ENCODE assay signal across 9 mouse cellular contexts in the genomic region with DNA sequence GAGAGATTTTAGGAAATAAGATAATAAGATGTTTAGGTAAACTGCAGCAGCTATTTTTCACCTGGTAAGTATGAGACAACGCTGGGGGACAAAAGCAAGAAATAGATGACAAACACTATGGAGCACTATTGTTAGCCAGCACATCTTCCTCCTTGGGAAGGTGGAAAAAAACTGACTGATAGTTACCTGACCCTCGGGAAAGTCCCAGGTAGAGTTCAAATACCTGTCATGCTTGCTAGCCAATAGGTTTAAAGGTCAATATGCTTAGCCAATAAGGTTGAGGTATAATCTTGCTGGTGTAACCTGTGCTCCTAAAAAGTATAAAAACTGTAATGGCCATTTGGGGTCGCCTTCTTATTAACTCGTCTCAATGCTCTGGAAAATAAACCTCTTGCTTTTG. TPM values are rescaled to one million over a fixed set of nuclear protein-coding genes. Genes with fewer than 3 reads are reported as not detected.
DNase-seq lines count a peak whose midpoint lies in the region; ATAC-seq and TF ChIP-seq lines count a peak whose summit lies in the region.
"Had no signal": no experiment of that assay in that cellular context is flagged by ENCODE, and none has a peak within 500 bp of the region (broad histone marks: within the 10 kb centered on the region; RNA-seq: fewer than 3 reads in every experiment).

No protein-coding gene starts in this region.

- peak overlapping the region; percentile 82 for H3K9ac ChIP-seq in heart, embryonic 14.5 days (ENCODE audit: low read length)
- peak overlapping the region; percentile 80 for H3K9ac ChIP-seq in MEL (ENCODE audit: control insufficient read depth, low read depth, low read length, poor library complexity, severe bottlenecking)
- peak overlapping the region; percentile 76 for H3K9ac ChIP-seq in hindbrain, embryonic 14.5 days
- H3K9ac ChIP-seq in midbrain, embryonic 13.5 days (replicated peaks): peak overlapping the region; percentile 82

- H3K4me2 ChIP-seq in heart, embryonic 14.5 days (ENCODE audit: low read length): peak overlapping the region; percentile 74
- H3K4me2 ChIP-seq in hindbrain, embryonic 14.5 days (replicated peaks): peak overlapping the region; percentile 69
- H3K4me2 ChIP-seq in midbrain, embryonic 13.5 days (replicated peaks): peak overlapping the region; percentile 73

- H3K27ac ChIP-seq in heart, embryonic 14.5 days (replicated peaks in 1 of 2; ENCODE audit: control insufficient read depth in 1 of 2, insufficient read depth in 1 of 2, low read depth in 2 of 2, low read length in 2 of 2): 0 out of 4 replicates have a peak overlapping the region, but pooled peaks of 1 of the 2 experiments have one; percentile 29
- no peak overlapping the region for H3K27ac ChIP-seq in MEL (ENCODE audit: control insufficient read depth, low read depth, low read length)
- no peak overlapping the region for H3K27ac ChIP-seq in hindbrain, embryonic 14.5 days
- H3K27ac ChIP-seq in midbrain, embryonic 13.5 days: no peak overlapping the region

- DNase-seq in heart, postnatal 25 days (ENCODE audit: low spot score): no peak
- DNase-seq in MEL (ENCODE audit: low read depth, low spot score): no peak
- no peak for DNase-seq in hindbrain, embryonic 14.5 days (ENCODE audit: low spot score)
- no peak for DNase-seq in adrenal gland, postnatal 36 days
- DNase-seq in left cerebral cortex, adult 18-20 months (ENCODE audit: low spot score in 2 of 2): no peak
- no peak for DNase-seq in left cerebral cortex, adult 8-10 months (ENCODE audit: low spot score in 2 of 2)

- WGBS in heart, embryonic 14.5 days: 17% methylated on average over 4 of the region's 4 CpGs
- 20% methylated on average over 4 of the region's 4 CpGs for WGBS in hindbrain, embryonic 14.5 days
- 21% methylated on average over 4 of the region's 4 CpGs for WGBS in midbrain, embryonic 13.5 days

- H3K9me3 ChIP-seq in heart, embryonic 14.5 days (ENCODE audit: control insufficient read depth, low read length): no peaks in the 10 kb centered on the region
- H3K9me3 ChIP-seq in MEL (replicated peaks; ENCODE audit: insufficient read depth, low read length): no peaks in the 10 kb centered on the region
- no peaks in the 10 kb centered on the region for H3K9me3 ChIP-seq in hindbrain, embryonic 14.5 days (ENCODE audit: control insufficient read depth, low read length)
- no peaks in the 10 kb centered on the region for H3K9me3 ChIP-seq in midbrain, embryonic 13.5 days

- H3K4me1 ChIP-seq in heart, embryonic 14.5 days (ENCODE audit: control insufficient read depth in 2 of 2, insufficient read depth in 2 of 2, low read length in 2 of 2): peaks cover 0 to 10% of the 10 kb centered on the region in 2 experiments; a peak in 2 of 4 replicates
- peaks cover 3 to 8% of the 10 kb centered on the region in 2 experiments for H3K4me1 ChIP-seq in MEL (ENCODE audit: control insufficient read depth in 1 of 2, insufficient read depth in 2 of 2, low read length in 2 of 2)
- peaks cover 14% of the 10 kb centered on the region for H3K4me1 ChIP-seq in hindbrain, embryonic 14.5 days (replicated peaks; ENCODE audit: control insufficient read depth, insufficient read depth, low read length)
- H3K4me1 ChIP-seq in midbrain, embryonic 13.5 days (replicated peaks): peaks cover 14% of the 10 kb centered on the region

- H3K79me2 ChIP-seq in MEL (ENCODE audit: control insufficient read depth, insufficient read depth, low read length, poor library complexity): peaks cover 10% of the 10 kb centered on the region

- intact Hi-C loops in heart, postnatal 25 days (cut with DNase I): no loop called here

- TF ChIP-seq RAD21 in MEL (IDR thresholded peaks at IDR 0.05; ENCODE audit: low read depth, low read length): no peak

- peak overlapping the region in 1 of 2 experiments; percentile 71; a peak in 2 of 4 replicates for H3K4me3 ChIP-seq in heart, embryonic 14.5 days (ENCODE audit: control insufficient read depth in 1 of 2, insufficient read depth in 1 of 2, low read depth in 1 of 2, low read length in 2 of 2)
- peak overlapping the region; percentile 87 to 89 for H3K4me3 ChIP-seq in MEL (ENCODE audit: control insufficient read depth in 1 of 2, insufficient read depth in 1 of 2, low read depth in 2 of 2, low read length in 2 of 2)
- H3K4me3 ChIP-seq in hindbrain, embryonic 14.5 days (replicated peaks; ENCODE audit: low read length): peak overlapping the region; percentile 77
- H3K4me3 ChIP-seq in midbrain, embryonic 13.5 days (replicated peaks): peak overlapping the region; percentile 76

- H3K27me3 ChIP-seq in heart, embryonic 14.5 days (ENCODE audit: control insufficient read depth, insufficient read depth, low read length): no peaks in the 10 kb centered on the region
- no peaks in the 10 kb centered on the region for H3K27me3 ChIP-seq in MEL (ENCODE audit: control insufficient read depth in 1 of 2, insufficient read depth in 2 of 2, low read length in 2 of 2)
- no peaks in the 10 kb centered on the region for H3K27me3 ChIP-seq in hindbrain, embryonic 14.5 days (ENCODE audit: control insufficient read depth, insufficient read depth, low read length)
- H3K27me3 ChIP-seq in midbrain, embryonic 13.5 days: peaks cover 4% of the 10 kb centered on the region; the same call in 1 of the 2 replicates

- TF ChIP-seq POLR2A in MEL (IDR thresholded peaks at IDR 0.05; ENCODE audit: control insufficient read depth in 1 of 2, insufficient read depth in 1 of 2, low read depth in 1 of 2, low read length in 2 of 2, poor library complexity in 1 of 2): no peak

- no peaks in the 10 kb centered on the region for H3K36me3 ChIP-seq in heart, embryonic 14.5 days (ENCODE audit: control insufficient read depth, insufficient read depth, low read length)
- H3K36me3 ChIP-seq in MEL (ENCODE audit: control insufficient read depth in 1 of 2, insufficient read depth in 2 of 2, low read length in 2 of 2): peaks cover 0 to 11% of the 10 kb centered on the region in 2 experiments; a peak in 2 of 4 replicates
- H3K36me3 ChIP-seq in hindbrain, embryonic 14.5 days (replicated peaks; ENCODE audit: control insufficient read depth, insufficient read depth): no peaks in the 10 kb centered on the region
- peaks cover 4% of the 10 kb centered on the region; the same call in 1 of the 2 replicates for H3K36me3 ChIP-seq in midbrain, embryonic 13.5 days

- no peak for TF ChIP-seq EP300 in MEL (IDR thresholded peaks at IDR 0.05; ENCODE audit: low read depth in 1 of 2, low read length in 2 of 2)

- ATAC-seq in heart, embryonic 14.5 days (ENCODE audit: insufficient number of reproducible peaks, insufficient read depth, low FRiP score, low read depth): no peak
- no peak for ATAC-seq in hindbrain, embryonic 14.5 days (ENCODE audit: low FRiP score)
- ATAC-seq in midbrain, embryonic 13.5 days: no peak

- no peak for TF ChIP-seq CTCF in MEL (IDR thresholded peaks at IDR 0.05 in 2 of 3, conservative IDR thresholded peaks at IDR 0.05 in 1 of 3; ENCODE audit: control insufficient read depth in 1 of 3, insufficient read depth in 1 of 3, low read depth in 2 of 3, low read length in 3 of 3, poor library complexity in 1 of 3, severe bottlenecking in 1 of 3)

TF ChIP-seq in MEL, 35 proteins besides CTCF, POLR2A, EP300 and RAD21:
- TF ChIP-seq NRF1 (IDR thresholded peaks at IDR 0.05; ENCODE audit: insufficient read depth, low read depth, low read length, poor library complexity, severe bottlenecking): no peak
- no peak for TF ChIP-seq ZMIZ1 (IDR thresholded peaks at IDR 0.05; ENCODE audit: low read depth, low read length)
- TF ChIP-seq SMC3 (IDR thresholded peaks at IDR 0.05; ENCODE audit: low read depth, low read length): no peak
- no peak for TF ChIP-seq KAT2A (conservative IDR thresholded peaks at IDR 0.05; ENCODE audit: low read depth, low read length)
- TF ChIP-seq ETS1 (IDR thresholded peaks at IDR 0.05; ENCODE audit: low read depth, low read length): no peak
- TF ChIP-seq TCF12 (IDR thresholded peaks at IDR 0.05; ENCODE audit: low read depth, low read length): no peak
- TF ChIP-seq CHD1 (IDR thresholded peaks at IDR 0.05; ENCODE audit: low read depth, low read length): peak; percentile 66; the same call in 1 of the 2 replicates
- TF ChIP-seq MAZ (IDR thresholded peaks at IDR 0.05; ENCODE audit: low read depth, low read length): no peak

RNA-seq across cellular contexts. Expression of a gene that starts 0.7 kb away (rescaled TPM):
- polyA plus RNA-seq in heart, embryonic 14.5 days (2014; fragmentation: Nextera tagmentation; extraction: Ambion mirVana): 36.7 and 38.7 TPM in 2 replicates
- 10 to 100 TPM; 15.1 to 17.8 TPM for total RNA-seq in heart, postnatal 25 days (2021)
- 9.9 and 12.1 TPM in 2 replicates for total RNA-seq in MEL (2012; rRNA removed)
- 100 to 1,000 TPM in 1 of 2 experiments, 1 to 10 TPM in 1; 5.4 to 113 TPM for polyA plus RNA-seq in MEL (2012; ENCODE audit: insufficient read depth in 1 of 2, insufficient read length in 2 of 2, low read depth in 1 of 2, low replicate concordance in 2 of 2, missing spikeins in 1 of 2)
- polyA plus RNA-seq in hindbrain, embryonic 14.5 days (2014; fragmentation: Nextera tagmentation; extraction: Ambion mirVana): 45.0 and 45.3 TPM in 2 replicates
- polyA plus RNA-seq in midbrain, embryonic 13.5 days (2015; fragmentation: Nextera tagmentation; extraction: Ambion mirVana): 48.1 and 49.9 TPM in 2 replicates
- total RNA-seq in adrenal gland, postnatal 36 days (2021): 10 to 100 TPM; 40.2 to 41.2 TPM
- total RNA-seq in left cerebral cortex, adult 18-20 months (2021): 10 to 100 TPM; 36.9 to 44.3 TPM
- total RNA-seq in left cerebral cortex, adult 8-10 months (2022): 10 to 100 TPM; 44.1 to 47.5 (median 45.9) TPM

RNA-seq across cellular contexts. Expression of a gene that starts 34.8 kb away (rescaled TPM):
- polyA plus RNA-seq in heart, embryonic 14.5 days (2014; fragmentation: Nextera tagmentation; extraction: Ambion mirVana): 0.23 TPM in 1 of 2 replicates, not detected in the other
- total RNA-seq in heart, postnatal 25 days (2021): under 1 TPM in 1 of 2 experiments, not detected in 1; 0.16 TPM
- total RNA-seq in MEL (2012; rRNA removed): not detected in 2 replicates
- polyA plus RNA-seq in MEL (2012; ENCODE audit: insufficient read depth in 1 of 2, insufficient read length in 2 of 2, low read depth in 1 of 2, low replicate concordance in 2 of 2, missing spikeins in 1 of 2): 1 to 10 TPM in 1 of 2 experiments, not detected in 1; 1.9 TPM
- polyA plus RNA-seq in hindbrain, embryonic 14.5 days (2014; fragmentation: Nextera tagmentation; extraction: Ambion mirVana): 0.13 and 0.33 TPM in 2 replicates
- polyA plus RNA-seq in midbrain, embryonic 13.5 days (2015; fragmentation: Nextera tagmentation; extraction: Ambion mirVana): 0.13 TPM in 1 of 2 replicates, not detected in the other
- total RNA-seq in adrenal gland, postnatal 36 days (2021): not detected
- total RNA-seq in left cerebral cortex, adult 18-20 months (2021): not detected
- not detected for total RNA-seq in left cerebral cortex, adult 8-10 months (2022)
- total RNA-seq: layer of hippocampus, postnatal 25 days had no signal

RNA-seq across cellular contexts. Expression of a gene that starts 42.4 kb away (rescaled TPM):
- not detected in 2 replicates for polyA plus RNA-seq in heart, embryonic 14.5 days (2014; fragmentation: Nextera tagmentation; extraction: Ambion mirVana)
- total RNA-seq in heart, postnatal 25 days (2021): not detected
- not detected in 2 replicates for total RNA-seq in MEL (2012; rRNA removed)
- polyA plus RNA-seq in MEL (2012; ENCODE audit: insufficient read depth in 1 of 2, insufficient read length in 2 of 2, low read depth in 1 of 2, low replicate concordance in 2 of 2, missing spikeins in 1 of 2): not detected
- polyA plus RNA-seq in hindbrain, embryonic 14.5 days (2014; fragmentation: Nextera tagmentation; extraction: Ambion mirVana): not detected in 2 replicates
- not detected in 2 replicates for polyA plus RNA-seq in midbrain, embryonic 13.5 days (2015; fragmentation: Nextera tagmentation; extraction: Ambion mirVana)
- total RNA-seq in adrenal gland, postnatal 36 days (2021): not detected
- not detected for total RNA-seq in left cerebral cortex, adult 18-20 months (2021)
- total RNA-seq in left cerebral cortex, adult 8-10 months (2022): not detected
- total RNA-seq: layer of hippocampus, postnatal 25 days had no signal
